Mouse (Mus musculus): ENCODE data around the gene Suz12. TPM values are rescaled to one million over a fixed set of nuclear protein-coding genes. Genes with fewer than 3 reads are reported as not detected.
A peak's percentile ranks its signal among the peaks of the same experiment; 100 is the strongest.

Suz12 gene
- polyA plus RNA-seq, 1 experiment from 2014 or later: 21.3 TPM

- Histone ChIP-seq H3K4me2 (ENCODE audit: low read depth) (no peak overlapping the region), H3K36me3 (ENCODE audit: control insufficient read depth, insufficient read depth, low read length) (no peaks in the 10 kb centered on the region), H3K9me3 (ENCODE audit: control insufficient read depth, low read length) (no peaks in the 10 kb centered on the region), H3K9ac (ENCODE audit: low read length) (no peak overlapping the region), H3K4me1 (ENCODE audit: control insufficient read depth, insufficient read depth, low read length) (peaks cover 5% of the 10 kb centered on the region; the same call in 1 of the 2 replicates), H3K4me3 (ENCODE audit: low read depth, low read length) (no peak overlapping the region), H3K27me3 (ENCODE audit: control insufficient read depth, insufficient read depth, low read length) (no peaks in the 10 kb centered on the region), H3K27ac (ENCODE audit: low read depth, low read length) (no peak overlapping the region)
- DNase-seq (ENCODE audit: low spot score) (no peak), ATAC-seq (ENCODE audit: insufficient read depth, low FRiP score, low TSS enrichment) (no peak)
- 85% methylated on average over 13 of the region's 14 CpGs for WGBS
Observed at GRCm38 (mm10) chr11:80077784-80078545, 85.1 kb downstream of the Suz12 start.

GRCm38 (mm10) chr11:80078831-80079230, 85.9 kb downstream of the Suz12 start:
- 35% methylated on average over 1 of the region's 1 CpGs for WGBS
- H3K9ac ChIP-seq (ENCODE audit: low read length): no peak overlapping the region
- no peak overlapping the region for H3K27ac ChIP-seq (ENCODE audit: low read depth, low read length)
- ATAC-seq (ENCODE audit: insufficient read depth, low FRiP score, low TSS enrichment): no peak
- H3K9me3 ChIP-seq (ENCODE audit: control insufficient read depth, low read length): no peaks in the 10 kb centered on the region
- H3K4me3 ChIP-seq (ENCODE audit: low read depth, low read length): no peak overlapping the region
- H3K27me3 ChIP-seq (ENCODE audit: control insufficient read depth, insufficient read depth, low read length): no peaks in the 10 kb centered on the region
- peaks cover 5% of the 10 kb centered on the region; the same call in 1 of the 2 replicates for H3K4me1 ChIP-seq (ENCODE audit: control insufficient read depth, insufficient read depth, low read length)
- no peak for DNase-seq (ENCODE audit: low spot score)
- H3K36me3 ChIP-seq (ENCODE audit: control insufficient read depth, insufficient read depth, low read length): no peaks in the 10 kb centered on the region
- no peak overlapping the region for H3K4me2 ChIP-seq (ENCODE audit: low read depth)

- 68% methylated on average over 6 of the region's 6 CpGs for WGBS
- no peaks in the 10 kb centered on the region for H3K27me3 ChIP-seq (ENCODE audit: control insufficient read depth, insufficient read depth, low read length)
- H3K9ac ChIP-seq (ENCODE audit: low read length): peak overlapping the region; percentile 98
- no peak for DNase-seq (ENCODE audit: low spot score)
- H3K36me3 ChIP-seq (ENCODE audit: control insufficient read depth, insufficient read depth, low read length): no peaks in the 10 kb centered on the region
- no peak overlapping the region for H3K27ac ChIP-seq (ENCODE audit: low read depth, low read length)
- peaks cover 5% of the 10 kb centered on the region; the same call in 1 of the 2 replicates for H3K4me1 ChIP-seq (ENCODE audit: control insufficient read depth, insufficient read depth, low read length)
- peak overlapping the region; percentile 86 for H3K4me3 ChIP-seq (ENCODE audit: low read depth, low read length)
- H3K4me2 ChIP-seq (ENCODE audit: low read depth): peak overlapping the region; percentile 77
- no peak for ATAC-seq (ENCODE audit: insufficient read depth, low FRiP score, low TSS enrichment)
- no peaks in the 10 kb centered on the region for H3K9me3 ChIP-seq (ENCODE audit: control insufficient read depth, low read length)
Observed at GRCm38 (mm10) chr11:80079751-80080150, 86.8 kb downstream of the Suz12 start.

GRCm38 (mm10) chr11:80080381-80080825, 87.5 kb downstream of the Suz12 start:
- ATAC-seq (ENCODE audit: insufficient read depth, low FRiP score, low TSS enrichment) (no peak; the same call in 1 of the 2 replicates), DNase-seq (ENCODE audit: low spot score) (peak; percentile 46)
- no peaks in the 10 kb centered on the region for H3K27me3 ChIP-seq (ENCODE audit: control insufficient read depth, insufficient read depth, low read length)
- peak overlapping the region; percentile 77 for H3K4me2 ChIP-seq (ENCODE audit: low read depth)
- H3K27ac ChIP-seq (ENCODE audit: low read depth, low read length): peak overlapping the region; percentile 87
- H3K9ac ChIP-seq (ENCODE audit: low read length): peak overlapping the region; percentile 98
- peak overlapping the region; percentile 86 for H3K4me3 ChIP-seq (ENCODE audit: low read depth, low read length)
- no peaks in the 10 kb centered on the region for H3K9me3 ChIP-seq (ENCODE audit: control insufficient read depth, low read length)
- no peaks in the 10 kb centered on the region for H3K36me3 ChIP-seq (ENCODE audit: control insufficient read depth, insufficient read depth, low read length)
- peaks cover 5% of the 10 kb centered on the region; the same call in 1 of the 2 replicates for H3K4me1 ChIP-seq (ENCODE audit: control insufficient read depth, insufficient read depth, low read length)
- WGBS: under 1% methylated on average over 30 of the region's 32 CpGs

GRCm38 (mm10) chr11:80080826-80081728, 88.2 kb downstream of the Suz12 start, which contains the start of gene Crlf3:
TSS of gene Crlf3 (minus strand) at chr11:80080991.
- no peaks in the 10 kb centered on the region for H3K36me3 ChIP-seq (ENCODE audit: control insufficient read depth, insufficient read depth, low read length)
- ATAC-seq (ENCODE audit: insufficient read depth, low FRiP score, low TSS enrichment) (peak; percentile 92), DNase-seq (ENCODE audit: low spot score) (peak; percentile 95)
- no peaks in the 10 kb centered on the region for H3K27me3 ChIP-seq (ENCODE audit: control insufficient read depth, insufficient read depth, low read length)
- WGBS: 9% methylated on average over 53 of the region's 55 CpGs
- H3K9ac ChIP-seq (ENCODE audit: low read length): peak within 1 kb of the TSS; percentile 98
- peak within 1 kb of the TSS; percentile 86 for H3K4me3 ChIP-seq (ENCODE audit: low read depth, low read length)
- peak within 1 kb of the TSS; percentile 87 for H3K27ac ChIP-seq (ENCODE audit: low read depth, low read length)
- peaks cover 5% of the 10 kb centered on the region; the same call in 1 of the 2 replicates for H3K4me1 ChIP-seq (ENCODE audit: control insufficient read depth, insufficient read depth, low read length)
- peak within 1 kb of the TSS; percentile 77 for H3K4me2 ChIP-seq (ENCODE audit: low read depth)
- H3K9me3 ChIP-seq (ENCODE audit: control insufficient read depth, low read length): no peaks in the 10 kb centered on the region

- no peak for DNase-seq (ENCODE audit: low spot score)
- WGBS: 85% methylated on average over 7 of the region's 7 CpGs
- H3K9ac ChIP-seq (ENCODE audit: low read length): no peak overlapping the region
- H3K27ac ChIP-seq (ENCODE audit: low read depth, low read length): no peak overlapping the region
- no peaks in the 10 kb centered on the region for H3K9me3 ChIP-seq (ENCODE audit: control insufficient read depth, low read length)
- H3K4me2 ChIP-seq (ENCODE audit: low read depth): no peak overlapping the region
- H3K36me3 ChIP-seq (ENCODE audit: control insufficient read depth, insufficient read depth, low read length): no peaks in the 10 kb centered on the region
- ATAC-seq (ENCODE audit: insufficient read depth, low FRiP score, low TSS enrichment): no peak
- H3K27me3 ChIP-seq (ENCODE audit: control insufficient read depth, insufficient read depth, low read length): no peaks in the 10 kb centered on the region
- H3K4me1 ChIP-seq (ENCODE audit: control insufficient read depth, insufficient read depth, low read length): peaks cover 5% of the 10 kb centered on the region; the same call in 1 of the 2 replicates
- no peak overlapping the region for H3K4me3 ChIP-seq (ENCODE audit: low read depth, low read length)
Observed at GRCm38 (mm10) chr11:80081786-80082319, 88.9 kb downstream of the Suz12 start.

Other genes starting within 250 kb of the Suz12 start
- gene Utp6, start 30.7 kb upstream of the Suz12 start, polyA plus RNA-seq (2014; fragmentation: Nextera tagmentation; extraction: Ambion mirVana): 84.3 and 87.2 TPM in 2 replicates
- 34.6 and 39.2 TPM in 2 replicates for gene Crlf3, start 87.9 kb downstream of the Suz12 start, polyA plus RNA-seq (2014; fragmentation: Nextera tagmentation; extraction: Ambion mirVana)
- gene Atad5, start 96.3 kb downstream of the Suz12 start, polyA plus RNA-seq (2014; fragmentation: Nextera tagmentation; extraction: Ambion mirVana): 14.2 and 15.6 TPM in 2 replicates
- 28.5 and 32.4 TPM in 2 replicates for gene Tefm, start 149.1 kb downstream of the Suz12 start, polyA plus RNA-seq (2014; fragmentation: Nextera tagmentation; extraction: Ambion mirVana)
- gene Adap2, start 161.0 kb downstream of the Suz12 start, polyA plus RNA-seq (2014; fragmentation: Nextera tagmentation; extraction: Ambion mirVana): 0.84 and 1.5 TPM in 2 replicates
- 2.9 and 3.3 TPM in 2 replicates for gene Rnf135, start 190.7 kb downstream of the Suz12 start, polyA plus RNA-seq (2014; fragmentation: Nextera tagmentation; extraction: Ambion mirVana)
- gene Rhot1, start 215.9 kb downstream of the Suz12 start, polyA plus RNA-seq (2014; fragmentation: Nextera tagmentation; extraction: Ambion mirVana): 70.6 and 75.8 TPM in 2 replicates